Mouse (Mus musculus) ES-Bruce4 (cell line): ENCODE data around the gene Ptms. TPM values are rescaled to one million over a fixed set of nuclear protein-coding genes. Genes with fewer than 3 reads are reported as not detected.

ENCODE experiments used
- H3K27ac ChIP-seq: 2 replicates; pipeline ENCODE4 v1.5.1; 2012; ENCODE audit warnings: low read length, inconsistent platforms; ENCODE audit not compliant: insufficient read depth
- H3K27me3 ChIP-seq: 2 replicates; pipeline ENCODE4 v1.6.1; 2012; ENCODE audit warnings: mild to moderate bottlenecking, low read length, inconsistent platforms; ENCODE audit not compliant: control insufficient read depth, poor library complexity, insufficient read depth, severe bottlenecking
- H3K36me3 ChIP-seq: 2 replicates; pipeline ENCODE4 v1.6.1; 2012; ENCODE audit warnings: inconsistent platforms, mild to moderate bottlenecking, low read length, moderate library complexity; ENCODE audit not compliant: control insufficient read depth, poor library complexity, insufficient read depth, severe bottlenecking
- H3K4me1 ChIP-seq: one replicate; pipeline ENCODE4 v1.8.1; 2011; ENCODE audit warnings: low read length; ENCODE audit not compliant: control insufficient read depth, insufficient read depth
- H3K4me3 ChIP-seq: 2 replicates; pipeline ENCODE4 v1.5.1; 2011; ENCODE audit warnings: low read depth, mild to moderate bottlenecking, low read length
- H3K9ac ChIP-seq: 2 replicates; pipeline ENCODE4 v1.6.1; 2012; ENCODE audit warnings: low read depth, mild to moderate bottlenecking, inconsistent platforms; ENCODE audit not compliant: poor library complexity, severe bottlenecking
- H3K9me3 ChIP-seq: replicated peaks from 2 replicates; pipeline ENCODE4 v1.6.1; 2012; ENCODE audit warnings: mild to moderate bottlenecking, low read length, inconsistent platforms; ENCODE audit not compliant: control insufficient read depth, poor library complexity, insufficient read depth, severe bottlenecking
- CTCF ChIP-seq: IDR thresholded peaks from one replicate; pipeline ENCODE4 v1.8.1; 2011; ENCODE audit warnings: low read depth, low read length
- EP300 ChIP-seq: IDR thresholded peaks from 2 replicates; pipeline ENCODE4 v1.6.1; 2011; ENCODE audit warnings: low read depth, low read length; ENCODE audit not compliant: insufficient read depth
- POLR2A ChIP-seq: IDR thresholded peaks from one replicate; pipeline ENCODE4 v1.8.1; 2011; ENCODE audit warnings: low read length; ENCODE audit not compliant: insufficient read depth
- polyA plus RNA-seq: library from polyadenylated mRNA; stranded (reverse); fragments of >200 nt; gene quantifications from 2 replicates; pipeline ENCODE4 v1.2.4, GENCODE M21; 2011; ENCODE audit warnings: low read depth; ENCODE audit not compliant: missing spikeins, insufficient read depth, insufficient read length

Ptms gene
- polyA plus RNA-seq, 1 experiment = 383 TPM

GRCm38 (mm10) chr6:124961021-124961420, 41.1 kb upstream of the Ptms start:
- H3K4me3 ChIP-seq = no peak overlapping the region
- no peak overlapping the region; the same call in 1 of the 2 replicates for H3K9ac ChIP-seq
- no peaks in the 10 kb centered on the region for H3K9me3 ChIP-seq
- 0 out of 2 replicates have a peak overlapping the region, but pooled peaks have one; percentile 10 for H3K27ac ChIP-seq
- H3K4me1 ChIP-seq = no peaks in the 10 kb centered on the region
- no peaks in the 10 kb centered on the region for H3K27me3 ChIP-seq
- peaks cover 41% of the 10 kb centered on the region for H3K36me3 ChIP-seq
- no peak for TF ChIP-seq CTCF
- TF ChIP-seq EP300 = no peak
- TF ChIP-seq POLR2A = no peak

GRCm38 (mm10) chr6:124959960-124960359, 40.1 kb upstream of the Ptms start:
- no peak overlapping the region for H3K27ac ChIP-seq
- no peak overlapping the region for H3K4me3 ChIP-seq
- H3K9ac ChIP-seq = no peak overlapping the region
- H3K27me3 ChIP-seq = no peaks in the 10 kb centered on the region
- peaks cover 41% of the 10 kb centered on the region for H3K36me3 ChIP-seq
- no peaks in the 10 kb centered on the region for H3K9me3 ChIP-seq
- TF ChIP-seq POLR2A = no peak
- no peak for TF ChIP-seq CTCF
- TF ChIP-seq EP300 = no peak
- no peaks in the 10 kb centered on the region for H3K4me1 ChIP-seq

DNA sequence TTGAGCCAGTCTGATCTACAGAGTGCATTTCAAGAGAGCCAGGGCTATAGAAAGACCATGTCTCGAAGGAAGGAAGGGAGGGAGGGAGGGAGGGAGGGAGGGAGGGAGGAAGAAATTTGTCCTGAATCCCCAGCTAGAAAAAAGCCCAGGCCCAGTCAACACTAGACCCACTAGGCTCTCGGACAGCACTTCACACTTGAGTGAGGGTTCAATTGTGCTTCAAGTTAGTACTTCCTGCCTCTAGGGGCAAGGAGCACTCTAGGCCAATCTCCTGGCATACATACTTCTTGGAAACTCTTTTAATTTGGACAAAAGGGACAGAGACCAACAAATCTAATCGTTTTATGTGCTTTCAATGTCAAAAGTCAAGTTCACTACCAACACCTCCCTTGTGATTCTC, 38.2 kb upstream of the Ptms start:
- Histone ChIP-seq H3K27ac (no peak overlapping the region), H3K9me3 (peaks cover 11% of the 10 kb centered on the region), H3K4me1 (no peaks in the 10 kb centered on the region), H3K36me3 (peaks cover 41% of the 10 kb centered on the region), H3K9ac (no peak overlapping the region), H3K27me3 (no peaks in the 10 kb centered on the region), H3K4me3 (no peak overlapping the region)
- TF ChIP-seq CTCF (no peak), POLR2A (no peak), EP300 (no peak)

DNA sequence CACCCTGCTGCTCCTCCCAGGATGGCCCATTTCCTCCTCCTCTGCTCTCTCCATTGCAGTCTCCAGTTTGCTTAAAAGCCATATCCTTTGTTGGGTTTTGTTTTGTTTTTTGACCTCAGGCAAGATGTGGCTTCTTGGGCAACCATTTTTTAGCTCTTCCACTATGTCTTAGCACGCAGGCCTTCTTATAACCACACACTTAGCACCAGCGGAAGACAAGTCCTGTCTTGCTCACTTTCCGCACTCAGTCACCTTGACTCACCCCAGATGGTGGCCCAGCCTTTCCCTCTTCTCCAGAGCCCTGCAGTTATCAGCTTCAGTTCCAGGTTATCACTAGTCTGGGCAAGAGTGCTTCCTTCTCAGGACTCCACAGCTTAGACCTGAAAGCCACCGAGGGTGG, 35.3 kb upstream of the Ptms start:
- H3K9me3 ChIP-seq = peaks cover 38% of the 10 kb centered on the region
- peaks cover 25% of the 10 kb centered on the region for H3K36me3 ChIP-seq
- H3K4me1 ChIP-seq = no peaks in the 10 kb centered on the region
- peak overlapping the region; percentile 99 for H3K27ac ChIP-seq
- no peak overlapping the region for H3K9ac ChIP-seq
- H3K27me3 ChIP-seq = no peaks in the 10 kb centered on the region
- no peak overlapping the region for H3K4me3 ChIP-seq
- TF ChIP-seq CTCF (no peak), POLR2A (no peak), EP300 (no peak)

DNA sequence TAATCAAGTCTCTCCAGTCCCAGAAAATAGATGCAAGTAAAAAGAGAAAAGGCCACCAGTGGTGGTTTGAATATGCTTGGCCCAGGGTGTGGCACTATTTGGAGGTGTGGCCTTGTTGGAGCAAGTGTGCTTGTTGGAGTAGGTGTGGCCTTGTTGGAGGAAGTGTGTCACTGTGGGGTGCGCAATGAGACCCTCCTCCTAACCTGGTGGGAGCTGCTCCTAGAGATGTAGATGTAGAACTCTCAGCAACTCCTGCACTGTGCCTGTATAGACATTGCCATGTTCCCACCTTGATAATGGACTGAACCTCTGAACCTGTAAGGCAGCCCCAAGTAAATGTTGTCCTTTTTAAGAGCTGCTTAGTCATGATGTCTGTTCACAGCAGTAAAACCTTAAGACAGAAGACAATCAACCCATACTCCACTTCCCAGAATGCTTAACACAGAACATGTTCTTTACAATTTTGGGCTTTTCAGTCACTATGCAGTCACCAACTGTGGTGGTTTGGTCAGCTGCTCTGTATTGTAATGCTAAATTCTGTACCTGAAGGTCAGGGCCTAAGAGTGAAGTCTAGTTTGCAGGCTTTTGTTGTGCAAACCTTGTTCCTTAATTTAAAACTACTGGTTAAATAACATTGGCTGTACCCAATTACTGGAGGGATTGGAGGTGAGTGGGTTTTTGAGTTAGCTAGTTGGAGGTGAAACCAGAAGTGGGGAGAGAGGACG, 34.2 kb upstream of the Ptms start:
- Histone ChIP-seq H3K4me1 (no peaks in the 10 kb centered on the region), H3K9ac (no peak overlapping the region), H3K4me3 (no peak overlapping the region), H3K27ac (peak overlapping the region; percentile 99), H3K36me3 (peaks cover 17% of the 10 kb centered on the region), H3K9me3 (peaks cover 39% of the 10 kb centered on the region), H3K27me3 (no peaks in the 10 kb centered on the region)
- TF ChIP-seq CTCF (no peak), EP300 (0 out of 2 replicates have a peak, but pooled peaks have one; percentile 29), POLR2A (no peak)

- Histone ChIP-seq H3K27ac (no peak overlapping the region), H3K36me3 (no peaks in the 10 kb centered on the region), H3K9ac (no peak overlapping the region), H3K27me3 (no peaks in the 10 kb centered on the region), H3K4me1 (no peaks in the 10 kb centered on the region), H3K9me3 (no peaks in the 10 kb centered on the region), H3K4me3 (no peak overlapping the region)
- no peak for TF ChIP-seq EP300
- TF ChIP-seq CTCF = no peak
- TF ChIP-seq POLR2A = no peak
Measured at GRCm38 (mm10) chr6:124943526-124943925, 23.6 kb upstream of the Ptms start.
